Mouse (Mus musculus) heart, postnatal 25 days (tissue): Measurements from ENCODE around the gene Aqp9. TPM values are rescaled to one million over a fixed set of nuclear protein-coding genes. Genes with fewer than 3 reads are reported as not detected.

Experiments used
- DNase-seq: peaks from one replicate; pipeline ENCODE4 v3.0.0; 2022; ENCODE audit warnings: low spot score
- intact Hi-C: fragments of 180-260 bp; cut with DNase I; formaldehyde crosslinking; loops from one replicate; pipeline ENCODE4 v1.15.1; 2025
- total RNA-seq, 2 experiments: library from RNA; stranded (reverse); gene quantifications; 2 replicates each; pipeline ENCODE4 v1.2.3; 2021

Gene Aqp9
- total RNA-seq, 2 experiments from 2014 or later, result 0.31 TPM; not detected in 1

- DNase-seq, result no peak
- intact Hi-C loops, result loop anchor here (2.0 to 10.0 kb wide), 4 partner anchors 107 to 401 kb away; no protein-coding TSS in a partner anchor
Observed at GRCm38 (mm10) chr9:71073831-71074230, 94.7 kb downstream of the Aqp9 start.

DNA sequence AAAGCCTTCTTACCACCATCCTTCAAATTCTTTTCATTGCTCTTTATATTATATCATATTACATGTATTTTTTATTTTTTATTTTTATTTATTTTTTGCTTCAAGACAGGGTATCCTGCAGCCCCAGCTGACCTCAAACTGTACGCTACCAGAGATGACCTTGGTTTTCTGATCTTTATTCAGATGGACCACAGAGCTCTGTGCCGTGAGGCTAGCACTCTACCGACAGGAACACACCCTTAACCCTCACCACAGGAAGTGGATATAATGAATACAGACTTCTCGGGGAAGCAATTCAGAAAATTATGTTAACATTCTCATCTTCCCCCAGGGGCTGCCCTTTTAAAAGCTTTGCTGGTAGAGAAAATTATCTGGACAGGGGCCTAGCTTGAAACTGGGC lies 95.4 kb downstream of the Aqp9 start:
- no peak for DNase-seq
- intact Hi-C loops, result loop anchor here (2.0 to 10.0 kb wide), 4 partner anchors 106 to 400 kb away; no protein-coding TSS in a partner anchor

- no peak for DNase-seq
- intact Hi-C loops, result loop anchor here (2.0 to 10.0 kb wide), 4 partner anchors 105 to 400 kb away; no protein-coding TSS in a partner anchor
Observed at GRCm38 (mm10) chr9:71072502-71072901, 96.0 kb downstream of the Aqp9 start.

- DNase-seq, result no peak
- intact Hi-C loops, result loop anchor here (2.0 to 10.0 kb wide), 4 partner anchors 104 to 399 kb away; no protein-coding TSS in a partner anchor
Observed at GRCm38 (mm10) chr9:71071581-71072330, 96.7 kb downstream of the Aqp9 start.

DNA sequence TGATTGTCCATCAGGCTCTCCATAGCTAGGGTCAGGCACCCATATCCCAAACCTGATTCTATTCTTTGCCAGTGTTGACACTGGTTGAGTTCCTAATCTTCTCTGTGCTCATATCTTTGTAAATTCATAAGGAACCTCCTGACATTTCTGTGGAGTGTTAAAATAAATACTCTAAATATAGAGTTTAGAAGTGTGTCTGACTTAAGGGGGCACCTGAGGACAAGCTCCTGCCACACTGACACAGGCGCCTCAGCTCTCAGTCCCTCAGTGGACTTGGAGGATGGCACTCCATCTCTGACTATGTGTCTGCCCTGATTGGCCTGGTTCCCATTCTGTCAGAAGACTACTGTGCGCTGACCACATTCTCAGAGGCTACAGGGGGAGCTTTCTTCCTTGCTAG lies 97.9 kb downstream of the Aqp9 start:
- no peak for DNase-seq
- intact Hi-C loops, result loop anchor here (5.0 to 10.0 kb wide), 3 partner anchors 103 to 226 kb away; no protein-coding TSS in a partner anchor

GRCm38 (mm10) chr9:71068866-71069390 lies 99.6 kb downstream of the Aqp9 start:
- intact Hi-C loops, result no loop called here
- DNase-seq, result no peak

GRCm38 (mm10) chr9:71067156-71067555 lies 101.3 kb downstream of the Aqp9 start:
- intact Hi-C loops, result no loop called here
- DNase-seq, result no peak

DNA sequence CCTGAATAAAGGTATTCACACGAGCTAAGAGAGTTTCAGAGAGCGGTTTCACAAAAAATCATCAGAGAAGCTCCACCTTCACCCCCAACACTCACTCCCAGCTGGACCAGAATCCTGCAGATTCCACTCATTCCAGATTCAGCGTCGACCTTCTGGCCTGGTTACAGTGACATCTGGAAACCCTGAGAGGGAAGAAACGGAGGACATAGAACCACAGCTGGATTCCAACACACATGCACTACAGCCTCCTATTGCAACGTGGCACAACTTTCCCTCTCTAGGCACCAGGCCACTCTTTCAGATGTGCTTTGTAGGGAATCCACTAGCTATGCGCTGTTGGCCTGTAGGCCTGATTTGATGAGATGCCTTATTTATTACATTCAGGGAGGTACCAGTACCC lies 102.0 kb downstream of the Aqp9 start:
- intact Hi-C loops, result no loop called here
- DNase-seq, result no peak

DNA sequence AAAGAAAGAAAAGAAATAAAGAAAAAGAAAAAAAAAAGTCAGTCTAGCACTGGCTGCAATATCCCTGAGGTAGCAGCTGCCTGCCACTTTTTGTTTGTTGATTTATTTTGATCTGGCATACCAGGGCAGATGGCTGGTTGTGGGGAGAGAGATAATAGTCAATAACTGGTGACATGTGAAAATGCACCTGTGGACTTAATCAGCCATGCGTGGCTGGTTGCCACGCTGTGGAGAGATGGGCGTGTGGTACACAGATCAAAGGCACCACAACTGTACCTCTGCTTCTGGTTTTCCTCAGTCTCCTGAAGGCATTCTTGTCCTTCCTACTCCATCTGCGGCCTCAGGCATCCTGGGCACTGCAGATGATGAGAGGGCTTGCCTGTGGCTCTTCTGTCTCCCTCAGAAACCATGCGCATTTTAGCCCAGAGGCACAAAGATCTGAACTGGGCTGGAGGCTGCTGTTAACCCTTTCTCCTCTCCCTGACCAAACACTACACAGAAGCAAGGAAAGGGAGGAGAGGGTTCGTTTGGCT lies 103.1 kb downstream of the Aqp9 start:
- intact Hi-C loops, result no loop called here
- no peak for DNase-seq

DNA sequence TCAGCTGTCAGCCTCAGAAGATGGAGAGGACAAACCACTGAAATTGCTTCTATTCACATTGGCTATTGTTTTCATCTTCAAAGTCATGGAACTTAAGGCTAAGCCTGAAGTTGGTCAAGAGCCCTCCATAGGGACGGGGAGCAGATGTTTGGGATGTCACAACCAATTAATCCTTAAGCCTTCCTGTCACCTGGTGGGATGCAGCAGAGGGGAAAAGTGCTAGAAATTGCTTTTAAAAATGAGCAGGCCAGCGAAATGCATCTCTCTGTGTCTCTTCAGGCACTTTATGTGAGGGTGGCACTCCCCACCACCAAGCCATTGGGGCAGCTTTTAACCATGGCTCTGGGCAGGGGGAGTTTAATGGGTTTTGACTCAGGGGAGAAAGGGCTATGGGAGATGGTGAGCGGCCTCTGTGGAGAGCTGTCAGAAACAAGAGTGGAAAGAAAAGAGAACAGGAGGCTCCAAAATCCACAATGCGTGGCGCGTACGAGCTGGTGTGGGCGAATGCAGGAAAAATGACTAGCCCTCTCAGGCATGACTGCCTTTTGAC lies 104.1 kb downstream of the Aqp9 start:
- intact Hi-C loops, result no loop called here

GRCm38 (mm10) chr9:71063551-71063950 lies 104.9 kb downstream of the Aqp9 start:
- no peak for DNase-seq
- intact Hi-C loops, result no loop called here

More for the DNA sequence above, 104.1 kb downstream of the Aqp9 start:
- DNase-seq, result no peak

DNA sequence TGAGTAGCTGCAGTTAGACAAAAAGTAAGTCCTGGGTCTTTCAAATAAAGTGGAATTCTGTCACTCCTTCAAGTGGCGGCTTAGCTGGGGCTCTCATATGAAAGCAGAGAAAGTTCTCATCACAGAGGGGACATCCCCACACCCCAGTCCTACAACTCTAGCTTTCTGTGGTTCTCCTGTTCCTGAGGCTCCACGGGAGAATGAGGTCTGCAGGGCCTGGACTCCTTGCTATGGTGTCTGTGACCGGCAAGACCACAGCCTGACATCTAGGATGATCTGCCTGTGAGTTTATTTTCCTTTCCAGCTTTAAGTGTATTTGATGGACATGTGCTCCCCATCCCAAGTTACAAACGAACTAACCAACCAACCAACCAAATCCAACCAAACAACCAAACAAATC lies 105.5 kb downstream of the Aqp9 start:
- DNase-seq, result no peak
- intact Hi-C loops, result no loop called here

DNA sequence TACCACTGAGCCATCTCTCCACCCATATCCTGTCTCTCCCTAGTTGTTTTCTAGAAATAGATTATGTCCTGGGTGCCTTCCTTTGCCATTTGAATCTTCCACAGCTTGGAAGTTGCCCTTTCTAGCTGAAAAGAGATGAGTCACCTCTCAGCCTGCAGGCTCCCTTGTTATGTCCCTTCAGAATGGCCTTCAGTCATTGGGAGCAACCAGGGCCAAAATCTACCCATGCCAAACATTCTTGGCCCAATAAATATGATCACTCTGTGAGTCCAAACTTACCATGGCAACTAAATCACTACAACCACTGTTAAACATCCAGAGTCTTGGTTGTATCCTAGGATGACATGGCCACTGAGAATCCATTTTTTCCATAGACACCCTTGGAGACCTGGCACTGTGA lies 106.2 kb downstream of the Aqp9 start:
- no peak for DNase-seq
- intact Hi-C loops, result no loop called here

Other genes with a start within 250 kb of the Aqp9 start
- gene Lipc, start 216.5 kb downstream of the Aqp9 start, total RNA-seq, result under 1 TPM in 1 of 2 experiments, not detected in 1; 0.31 TPM
- 10 to 100 TPM in 1 of 2 experiments, 1 to 10 TPM in 1; 9.5 to 12.9 TPM for gene Aldh1a2, start 47.1 kb upstream of the Aqp9 start, total RNA-seq